Mouse (Mus musculus) heart, embryonic 16.5 days (tissue): Measurements from ENCODE around the gene Wdr90. TPM values are rescaled to one million over a fixed set of nuclear protein-coding genes. Genes with fewer than 3 reads are reported as not detected.
"Not testable (repeated sequence)": the region's sequence is repeated elsewhere in the genome, so short reads cannot be mapped to it uniquely, and the experiment has no call there.

Experiments used
- ATAC-seq: fragments of 200-750 bp; cut with Nextera tagmentation; replicated peaks from 2 replicates; pipeline ENCODE4 v1.8.0; 2017; ENCODE audit warnings: moderate number of reproducible peaks; ENCODE audit not compliant: insufficient read depth, low FRiP score; ENCODE audit errors: extremely low read depth
- H3K27ac ChIP-seq: fragments of 300-500 bp; sonication (generic); 2 replicates; pipeline ENCODE4 v1.5.1; 2014; ENCODE audit warnings: mild to moderate bottlenecking, low read length, control low read depth, moderate library complexity
- H3K27me3 ChIP-seq: fragments of 300-500 bp; sonication (generic); 2 replicates; pipeline ENCODE4 v1.6.1; 2014; ENCODE audit warnings: low read length, mixed read lengths; ENCODE audit not compliant: control insufficient read depth, insufficient read depth
- H3K36me3 ChIP-seq: fragments of 300-500 bp; sonication (generic); 2 replicates; pipeline ENCODE4 v1.6.1; 2014; ENCODE audit not compliant: control insufficient read depth, insufficient read depth
- H3K4me1 ChIP-seq: fragments of 300-500 bp; sonication (generic); 2 replicates; pipeline ENCODE4 v1.6.1; 2014; ENCODE audit warnings: low read length, mixed read lengths; ENCODE audit not compliant: control insufficient read depth, insufficient read depth
- H3K4me2 ChIP-seq: fragments of 300-500 bp; sonication (generic); 2 replicates; pipeline ENCODE4 v1.6.1; 2014; ENCODE audit warnings: low read depth, mild to moderate bottlenecking, control low read depth, low read length
- H3K4me3 ChIP-seq: fragments of 300-500 bp; sonication (generic); 2 replicates; pipeline ENCODE4 v1.5.1; 2014; ENCODE audit warnings: mild to moderate bottlenecking, control low read depth, low read length
- H3K9ac ChIP-seq: fragments of 300-500 bp; sonication (generic); 2 replicates; pipeline ENCODE4 v1.6.1; 2014; ENCODE audit warnings: low read length, control low read depth
- H3K9me3 ChIP-seq: fragments of 300-500 bp; sonication (generic); replicated peaks from 2 replicates; pipeline ENCODE4 v1.6.1; 2016; ENCODE audit warnings: low read length; ENCODE audit not compliant: control insufficient read depth
- WGBS: fragments of 180-500 bp; shearing (Covaris S2); extraction: QIAGEN DNeasy Blood & Tissue Kit; methylation state at CpG from one replicate; pipeline ENCODE4 v1.1.7; 2014; 5-methylcytosine and 5-hydroxymethylcytosine counted together
- polyA plus RNA-seq: library from polyadenylated mRNA; unstranded; fragments of >200 nt; fragmentation: Nextera tagmentation; extraction: Ambion mirVana; gene quantifications from 2 replicates; pipeline ENCODE4 v1.2.1, GENCODE M21; 2015

Gene Wdr90
- polyA plus RNA-seq, 1 experiment from 2014 or later: 13.1 TPM

DNA sequence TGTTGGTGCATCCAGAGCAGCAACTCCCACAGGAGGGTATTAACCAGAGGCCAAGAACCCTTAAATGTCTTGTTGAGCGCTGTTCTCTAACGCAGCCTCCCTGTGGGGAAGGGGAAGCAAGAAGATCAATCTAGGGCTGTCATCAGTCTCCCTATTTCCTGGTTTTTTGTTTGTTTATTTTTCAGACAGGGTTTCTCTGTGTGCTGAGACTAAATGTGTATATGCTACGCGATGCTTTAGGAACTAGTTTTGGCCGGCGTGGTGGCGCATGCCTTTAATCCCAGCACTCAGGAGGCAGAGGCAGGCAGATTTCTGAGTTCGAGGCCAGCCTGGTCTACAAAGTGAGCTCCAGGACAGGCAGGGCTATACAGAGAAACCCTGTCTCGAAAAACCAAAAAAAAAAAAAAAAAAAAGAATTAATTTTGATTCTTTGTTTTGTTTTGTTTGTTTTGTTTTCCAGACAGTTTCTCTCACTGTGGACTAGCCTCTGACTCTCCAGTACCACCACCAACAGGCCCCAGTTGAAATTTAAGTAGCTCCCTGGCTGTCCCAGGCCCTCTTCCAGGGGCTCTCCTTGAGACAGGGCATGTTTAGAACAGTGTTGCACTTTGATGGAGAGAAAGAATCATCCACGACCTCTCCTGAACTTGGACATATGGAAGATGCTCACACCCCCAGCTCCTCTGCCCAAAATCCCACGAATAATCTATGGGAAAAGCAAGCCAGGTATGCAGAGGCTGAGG is 12.3 kb upstream of the Wdr90 start:
- H3K4me2 ChIP-seq: peak overlapping the region; percentile 76
- peaks cover 24% of the 10 kb centered on the region for H3K4me1 ChIP-seq
- H3K36me3 ChIP-seq: no peaks in the 10 kb centered on the region
- WGBS: 69% methylated on average over 10 of the region's 11 CpGs
- H3K9ac ChIP-seq: no peak overlapping the region
- no peak overlapping the region; the same call in 1 of the 2 replicates for H3K27ac ChIP-seq
- ATAC-seq: no peak
- H3K9me3 ChIP-seq: no peaks in the 10 kb centered on the region
- peak overlapping the region; percentile 80; the same call in 1 of the 2 replicates for H3K4me3 ChIP-seq
- H3K27me3 ChIP-seq: no peaks in the 10 kb centered on the region

DNA sequence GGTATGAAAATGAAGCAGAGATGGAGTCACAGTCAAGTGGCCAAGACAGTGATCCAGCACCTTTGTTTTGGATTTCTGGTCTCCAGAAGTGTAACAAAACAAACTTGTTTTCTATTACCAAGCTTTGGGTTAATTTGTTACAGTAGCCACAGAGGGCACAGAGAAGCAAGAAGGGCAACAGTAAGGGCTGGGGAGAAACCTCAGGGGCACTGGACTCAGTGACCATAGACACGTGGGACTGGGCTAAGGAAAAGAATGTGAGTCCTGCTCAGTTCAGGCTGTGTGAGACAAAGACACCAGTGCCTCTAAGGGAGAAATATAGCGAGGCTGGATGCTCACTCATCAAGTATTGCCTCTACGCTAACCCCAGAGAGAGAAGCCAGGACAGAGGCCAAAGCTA is 11.4 kb upstream of the Wdr90 start:
- Histone ChIP-seq H3K4me3 (no peak overlapping the region), H3K27ac (no peak overlapping the region), H3K9ac (no peak overlapping the region), H3K4me2 (no peak overlapping the region), H3K36me3 (no peaks in the 10 kb centered on the region), H3K4me1 (peaks cover 24% of the 10 kb centered on the region), H3K27me3 (no peaks in the 10 kb centered on the region), H3K9me3 (no peaks in the 10 kb centered on the region)
- WGBS: 80% methylated on average over 3 of the region's 3 CpGs
- ATAC-seq: no peak

DNA sequence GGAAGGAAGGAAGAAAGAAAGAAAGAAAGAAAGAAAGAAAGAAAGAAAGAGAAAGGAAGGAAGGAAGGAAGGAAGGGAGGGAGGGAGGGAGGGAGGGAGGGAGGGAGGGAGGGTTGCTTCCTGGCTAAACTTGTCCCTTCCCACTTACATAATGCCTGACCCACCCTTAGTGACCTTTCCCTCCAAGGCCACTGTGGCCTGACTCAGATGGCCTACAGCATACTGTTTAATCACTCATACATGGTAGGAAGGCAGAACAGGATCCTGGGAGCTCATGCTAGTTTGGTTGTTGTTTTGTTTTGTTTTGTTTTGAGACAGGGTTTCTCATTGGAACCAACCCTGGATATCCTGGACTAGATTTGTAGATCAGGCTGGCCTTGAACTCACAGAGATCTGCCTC is 10.3 kb upstream of the Wdr90 start:
- H3K4me3 ChIP-seq, ATAC-seq, H3K27ac ChIP-seq, H3K4me2 ChIP-seq, H3K9me3 ChIP-seq, H3K9ac ChIP-seq, H3K27me3 ChIP-seq, H3K36me3 ChIP-seq: not testable (repeated sequence)
- H3K4me1 ChIP-seq: peaks cover 25% of the 10 kb centered on the region

DNA sequence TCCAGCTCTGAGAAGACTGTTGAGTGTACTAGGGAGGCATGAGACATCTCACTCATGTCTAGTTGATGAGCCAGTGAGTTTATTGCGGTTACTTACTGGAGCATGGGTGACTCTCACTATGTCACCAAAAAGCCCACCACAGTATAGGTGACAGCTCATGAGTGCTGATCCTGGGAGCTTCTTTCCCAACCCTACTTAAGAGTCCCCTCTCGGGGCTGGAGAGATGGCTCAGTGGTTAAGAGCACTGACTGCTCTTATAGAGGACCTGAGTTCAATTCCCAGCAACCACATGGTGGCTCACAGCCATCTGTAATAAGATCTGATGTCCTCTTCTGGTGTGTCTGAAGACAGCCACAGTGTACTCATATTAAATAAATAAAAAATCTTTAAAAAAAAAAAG is 8.7 kb upstream of the Wdr90 start:
- H3K27ac ChIP-seq: no peak overlapping the region
- no peak for ATAC-seq

DNA sequence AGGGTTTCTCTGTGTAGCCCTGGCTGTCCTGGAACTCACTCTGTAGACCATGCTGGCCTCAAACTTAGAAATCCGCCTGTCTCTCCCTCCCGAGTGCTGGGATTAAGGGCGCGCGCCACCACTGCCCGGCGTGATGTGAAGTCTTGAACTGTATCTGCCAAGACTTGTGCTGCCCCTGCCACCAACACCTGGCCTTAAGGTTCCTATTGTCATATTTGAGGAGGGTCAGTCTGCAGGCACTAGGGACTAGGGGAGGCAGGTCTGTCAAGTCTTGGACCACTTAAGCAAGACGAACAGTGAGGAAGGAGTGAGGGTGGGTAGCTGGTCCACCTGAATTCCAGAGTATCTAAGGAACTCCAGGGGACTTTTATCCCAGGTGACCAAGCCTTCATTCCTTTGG is 8.2 kb upstream of the Wdr90 start:
- no peak overlapping the region for H3K9ac ChIP-seq

More for the DNA sequence above, 8.7 kb upstream of the Wdr90 start:
- peaks cover 21% of the 10 kb centered on the region for H3K4me1 ChIP-seq
- no peaks in the 10 kb centered on the region for H3K9me3 ChIP-seq
- H3K9ac ChIP-seq: no peak overlapping the region
- 85% methylated on average over 2 of the region's 2 CpGs for WGBS
- H3K27me3 ChIP-seq: no peaks in the 10 kb centered on the region
- no peak overlapping the region for H3K4me2 ChIP-seq
- no peak overlapping the region for H3K4me3 ChIP-seq
- no peaks in the 10 kb centered on the region for H3K36me3 ChIP-seq

DNA sequence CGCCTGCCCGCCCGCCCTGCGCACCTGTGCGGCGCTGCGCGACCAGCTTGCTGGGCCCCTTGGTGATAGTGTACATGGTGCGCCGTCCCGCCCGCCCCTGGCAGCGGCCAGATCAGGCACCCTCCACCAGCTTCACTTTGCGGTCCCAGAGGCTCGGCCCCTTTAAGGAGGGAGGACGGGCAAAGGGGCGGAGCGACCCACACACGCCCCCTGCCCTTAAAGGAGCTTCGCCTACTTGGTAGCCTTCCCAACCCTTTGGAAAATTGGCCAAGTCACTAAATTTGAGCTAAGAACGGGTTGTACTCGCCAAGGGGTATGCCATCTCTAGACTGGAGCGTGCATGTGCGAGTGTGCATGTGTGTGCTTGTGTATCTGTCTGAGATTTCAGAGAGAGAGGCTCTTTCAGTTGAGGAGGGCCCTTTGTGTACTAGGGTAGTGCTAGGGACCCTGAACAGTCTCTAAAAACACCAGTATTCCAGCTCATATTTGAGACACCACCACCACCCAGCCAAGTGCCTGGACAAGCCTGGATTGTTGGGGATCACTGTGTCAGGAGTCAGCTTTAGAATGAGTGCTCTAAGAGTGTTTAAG is 7.4 kb upstream of the Wdr90 start, which contains the start of gene Mcrip2:
Gene Mcrip2, minus strand, starts transcription at position 164 of the 591 bp plus-strand sequence.
- Histone ChIP-seq H3K27me3 (no peaks in the 10 kb centered on the region), H3K9ac (peak within 1 kb of the TSS; percentile 97), H3K36me3 (no peaks in the 10 kb centered on the region), H3K4me3 (peak within 1 kb of the TSS; percentile 94), H3K27ac (peak within 1 kb of the TSS; percentile 98), H3K4me1 (peaks cover 14% of the 10 kb centered on the region), H3K9me3 (no peaks in the 10 kb centered on the region), H3K4me2 (peak within 1 kb of the TSS; percentile 90)
- ATAC-seq: peak; percentile 87
- WGBS: under 1% methylated on average over 24 of the region's 24 CpGs

More for the DNA sequence above, 8.2 kb upstream of the Wdr90 start:
- WGBS: 87% methylated on average over 8 of the region's 8 CpGs
- Histone ChIP-seq H3K36me3 (no peaks in the 10 kb centered on the region), H3K4me2 (no peak overlapping the region), H3K4me3 (no peak overlapping the region), H3K27ac (no peak overlapping the region), H3K4me1 (peaks cover 21% of the 10 kb centered on the region), H3K9me3 (no peaks in the 10 kb centered on the region), H3K27me3 (no peaks in the 10 kb centered on the region)
- ATAC-seq: no peak

DNA sequence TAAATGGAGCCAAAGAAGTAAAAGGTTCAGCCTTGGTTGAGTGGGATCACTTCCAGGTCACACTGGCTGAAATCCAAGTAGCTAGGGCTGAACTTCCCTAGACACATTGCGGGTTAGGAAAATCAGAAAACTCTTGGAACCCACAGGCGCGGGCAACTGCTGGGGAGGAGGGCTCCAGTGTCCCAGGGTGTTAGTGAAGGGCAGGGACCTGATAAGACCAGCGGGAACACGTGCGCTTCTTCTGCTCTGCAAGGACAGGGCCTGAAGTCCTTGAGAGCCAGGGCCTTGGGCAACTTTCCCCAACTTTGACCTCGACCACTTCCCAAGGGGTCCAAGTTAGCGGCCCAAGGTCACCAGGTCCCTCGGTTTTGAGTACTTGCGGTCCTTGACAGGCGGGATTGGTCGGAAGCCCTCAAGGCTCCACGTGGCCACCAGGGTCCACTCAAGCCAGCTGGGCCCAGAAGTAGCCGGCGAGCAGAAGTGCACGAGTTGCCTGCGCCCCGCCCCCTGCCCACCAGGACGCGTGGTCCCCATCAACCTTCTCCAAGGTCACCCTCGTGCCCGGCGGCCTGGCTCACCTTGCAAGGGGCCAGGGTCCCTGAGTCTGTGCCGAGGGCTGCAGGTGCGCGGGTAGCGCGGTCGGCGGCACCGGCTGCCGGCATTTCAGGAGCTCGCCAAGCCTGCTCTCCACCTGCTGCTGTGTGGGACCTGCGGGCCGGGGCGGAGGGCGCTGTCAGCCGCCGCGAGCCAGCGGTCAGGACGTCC is 6.7 kb upstream of the Wdr90 start:
- Histone ChIP-seq H3K9me3 (no peaks in the 10 kb centered on the region), H3K9ac (peak overlapping the region; percentile 97), H3K36me3 (no peaks in the 10 kb centered on the region), H3K27ac (peak overlapping the region; percentile 98), H3K4me3 (peak overlapping the region; percentile 94), H3K4me2 (peak overlapping the region; percentile 90), H3K27me3 (no peaks in the 10 kb centered on the region), H3K4me1 (peaks cover 14% of the 10 kb centered on the region)
- peak; percentile 56 for ATAC-seq
- WGBS: under 1% methylated on average over 42 of the region's 42 CpGs

DNA sequence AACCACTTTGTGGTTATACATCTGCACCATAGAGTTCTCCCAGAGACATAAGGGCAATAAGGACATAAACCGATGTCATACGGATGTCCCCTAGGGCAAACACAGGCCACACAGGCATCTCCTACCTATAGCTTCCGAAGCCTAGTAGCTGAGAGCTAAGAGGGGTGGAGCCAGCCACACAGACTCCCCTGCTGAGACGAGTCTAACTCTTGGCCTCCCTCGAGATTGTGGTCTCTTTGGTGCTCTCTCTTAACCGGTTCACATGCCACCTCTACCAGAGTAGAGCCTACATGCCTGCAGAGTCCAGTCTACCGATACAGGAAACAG is 6.2 kb upstream of the Wdr90 start:
- H3K9me3 ChIP-seq: no peaks in the 10 kb centered on the region
- ATAC-seq: no peak; the same call in 1 of the 2 replicates
- peak overlapping the region; percentile 94 for H3K4me3 ChIP-seq
- H3K36me3 ChIP-seq: no peaks in the 10 kb centered on the region
- H3K27me3 ChIP-seq: no peaks in the 10 kb centered on the region
- H3K9ac ChIP-seq: peak overlapping the region; percentile 97
- 8% methylated on average over 7 of the region's 7 CpGs for WGBS
- peaks cover 14% of the 10 kb centered on the region for H3K4me1 ChIP-seq
- H3K4me2 ChIP-seq: peak overlapping the region; percentile 90
- peak overlapping the region; percentile 98 for H3K27ac ChIP-seq

DNA sequence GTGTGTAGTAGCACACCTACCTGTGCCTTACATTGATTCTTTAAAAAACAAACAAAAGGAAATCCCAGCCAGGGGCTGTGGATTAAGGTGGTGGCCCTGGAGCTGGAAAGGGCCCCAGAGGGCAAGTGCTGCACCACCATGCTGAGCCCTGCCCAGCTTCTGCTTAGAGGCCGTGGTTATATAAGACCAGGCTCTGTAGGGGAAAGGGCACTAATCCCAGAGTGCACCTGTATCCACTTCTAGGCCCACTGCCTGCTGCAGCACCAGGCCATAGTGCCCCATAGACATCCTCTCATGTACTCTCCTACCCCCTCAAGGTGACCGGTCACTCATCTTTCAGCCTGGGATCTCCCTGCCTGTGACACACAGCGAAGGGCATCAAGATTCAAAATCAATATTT is 4.9 kb upstream of the Wdr90 start:
- peak overlapping the region; percentile 94 for H3K4me3 ChIP-seq
- H3K9me3 ChIP-seq: no peaks in the 10 kb centered on the region
- H3K9ac ChIP-seq: peak overlapping the region; percentile 36; the same call in 1 of the 2 replicates
- H3K27ac ChIP-seq: no peak overlapping the region
- ATAC-seq: no peak
- H3K4me1 ChIP-seq: peaks cover 20% of the 10 kb centered on the region
- 91% methylated on average over 3 of the region's 3 CpGs for WGBS
- no peaks in the 10 kb centered on the region for H3K36me3 ChIP-seq
- H3K27me3 ChIP-seq: no peaks in the 10 kb centered on the region
- H3K4me2 ChIP-seq: peak overlapping the region; percentile 90
